Mouse (Mus musculus) gastrocnemius, postnatal 4 days (tissue): ENCODE measurements around the gene 1700092M07Rik. TPM values are rescaled to one million over a fixed set of nuclear protein-coding genes. Genes with fewer than 3 reads are reported as not detected.

Experiments used
- DNase-seq, 2 experiments: peaks; one replicate each; pipeline ENCODE4 v3.0.0; 2021 to 2022; ENCODE audit warnings: low spot score in 2 of 2, mixed read lengths in 2 of 2
- microRNA-seq: library from miRNA; unstranded; fragments of <30 nt; microRNA quantifications from one replicate; pipeline ENCODE4 v1.2.0, GENCODE M21; 2021
- total RNA-seq, 2 experiments: library from RNA; stranded (reverse); gene quantifications; 2 replicates each; pipeline ENCODE4 v1.2.3; 2021

Gene 1700092M07Rik
- total RNA-seq, 2 experiments from 2014 or later, result 2.5 TPM; not detected in 1

GRCm38 (mm10) chr19:8790171-8790570 lies 49.7 kb downstream of the 1700092M07Rik start:
- DNase-seq, result no peak

Small RNAs within 50 kb of the gene (microRNA-seq; reads per million reads assigned to microRNA genes)
- gene Mir6992, result not detected

Other genes with a start within 250 kb of the 1700092M07Rik start
- not detected for gene Slc22a8, start 149.5 kb upstream of the 1700092M07Rik start, total RNA-seq
- gene Slc22a6, start 122.7 kb upstream of the 1700092M07Rik start, total RNA-seq, result not detected
- gene Chrm1, start 76.9 kb upstream of the 1700092M07Rik start, total RNA-seq, result under 1 TPM; 0.05 to 0.10 TPM
- gene Slc3a2, start 17.3 kb upstream of the 1700092M07Rik start, total RNA-seq, result 10 to 100 TPM; 42.4 to 43.8 TPM
- gene Wdr74, start 4.9 kb upstream of the 1700092M07Rik start, total RNA-seq, result 10 to 100 TPM; 34.5 to 35.1 TPM
- 10 to 100 TPM; 59.1 to 60.5 TPM for gene Stx5a, start 695 bp downstream of the 1700092M07Rik start, total RNA-seq
- 10 to 100 TPM; 70.4 to 80.5 TPM for gene Nxf1, start 16.4 kb downstream of the 1700092M07Rik start, total RNA-seq
- 10 to 100 TPM; 71.4 to 85.6 TPM for gene Tmem223, start 30.3 kb downstream of the 1700092M07Rik start, total RNA-seq
- gene Tmem179b, start 33.7 kb downstream of the 1700092M07Rik start, total RNA-seq, result 10 to 100 TPM; 19.3 to 21.9 TPM
- 10 to 100 TPM; 15.5 to 16.9 TPM for gene Taf6l, start 45.7 kb downstream of the 1700092M07Rik start, total RNA-seq
- gene Polr2g, start 57.9 kb downstream of the 1700092M07Rik start, total RNA-seq, result 10 to 100 TPM; 61.0 to 65.4 TPM
- gene Zbtb3, start 61.8 kb downstream of the 1700092M07Rik start, total RNA-seq, result 1 to 10 TPM; 1.4 to 1.5 TPM
- gene Ttc9c, start 78.6 kb downstream of the 1700092M07Rik start, total RNA-seq, result 10 to 100 TPM; 19.9 to 22.9 TPM
- 10 to 100 TPM; 61.3 to 71.0 TPM for gene Hnrnpul2, start 79.3 kb downstream of the 1700092M07Rik start, total RNA-seq
- under 1 TPM in 1 of 2 experiments, not detected in 1; 0.67 TPM for gene AC129217.1, start 89.1 kb downstream of the 1700092M07Rik start, total RNA-seq
- 10 to 100 TPM; 22.1 to 24.2 TPM for gene Bscl2, start 96.7 kb downstream of the 1700092M07Rik start, total RNA-seq
- gene Gng3, start 98.5 kb downstream of the 1700092M07Rik start, total RNA-seq, result under 1 TPM; 0.17 to 0.26 TPM
- gene Lrrn4cl, start 110.0 kb downstream of the 1700092M07Rik start, total RNA-seq, result 10 to 100 TPM; 18.7 to 22.9 TPM
- gene Ubxn1, start 130.8 kb downstream of the 1700092M07Rik start, total RNA-seq, result 100 to 1,000 TPM; 149 to 158 TPM
- 10 to 100 TPM; 48.1 to 49.3 TPM for gene Uqcc3, start 140.2 kb downstream of the 1700092M07Rik start, total RNA-seq
- gene Lbhd1, start 143.0 kb downstream of the 1700092M07Rik start, total RNA-seq, result 10 to 100 TPM in 1 of 2 experiments, 1 to 10 TPM in 1; 2.4 to 11.4 TPM
- gene Gm49403, start 143.2 kb downstream of the 1700092M07Rik start, total RNA-seq, result not detected
- gene 1810009A15Rik, start 148.1 kb downstream of the 1700092M07Rik start, total RNA-seq, result 10 to 100 TPM; 30.0 to 30.9 TPM
- gene Gm49416, start 148.2 kb downstream of the 1700092M07Rik start, total RNA-seq, result 1 to 10 TPM; 1.5 to 2.9 TPM
- 10 to 100 TPM; 19.0 to 20.1 TPM for gene Ints5, start 152.3 kb downstream of the 1700092M07Rik start, total RNA-seq
- gene Ganab, start 157.4 kb downstream of the 1700092M07Rik start, total RNA-seq, result 10 to 100 TPM; 74.2 to 77.0 TPM
- gene B3gat3, start 179.7 kb downstream of the 1700092M07Rik start, total RNA-seq, result 10 to 100 TPM; 29.6 to 31.6 TPM
- 1 to 10 TPM; 4.4 to 4.9 TPM for gene Rom1, start 188.6 kb downstream of the 1700092M07Rik start, total RNA-seq
- gene Eml3, start 188.8 kb downstream of the 1700092M07Rik start, total RNA-seq, result 10 to 100 TPM; 24.3 to 26.7 TPM
- gene Mta2, start 201.2 kb downstream of the 1700092M07Rik start, total RNA-seq, result 10 to 100 TPM; 61.1 to 69.8 TPM
- 10 to 100 TPM; 12.7 to 14.9 TPM for gene Tut1, start 213.1 kb downstream of the 1700092M07Rik start, total RNA-seq
- gene Eef1g, start 226.3 kb downstream of the 1700092M07Rik start, total RNA-seq, result 100 to 1,000 TPM; 704 to 748 TPM
- 100 to 1,000 TPM; 377 to 414 TPM for gene Ahnak, start 248.6 kb downstream of the 1700092M07Rik start, total RNA-seq